23 mouse cellular contexts compared by ENCODE assay signal in genomic region chr7:51631171-51631570, GRCm38 (mm10). TPM values are rescaled to one million over a fixed set of nuclear protein-coding genes. Genes with fewer than 3 reads are reported as not detected.
DNase-seq lines count a peak whose midpoint lies in the region; ATAC-seq lines count a peak whose summit lies in the region.
"Had no signal": no experiment of that assay in that cellular context is flagged by ENCODE, and none has a peak within 500 bp of the region (broad histone marks: within the 10 kb centered on the region; RNA-seq: fewer than 3 reads in every experiment).

No protein-coding gene starts in this region.

- H3K9ac ChIP-seq in midbrain, embryonic 11.5 days (ENCODE audit: low read length): no peak overlapping the region
- H3K9ac ChIP-seq in hindbrain, embryonic 14.5 days: peak overlapping the region; percentile 67
- H3K9ac ChIP-seq in midbrain, embryonic 15.5 days: peak overlapping the region; percentile 47
- H3K9ac ChIP-seq: limb, embryonic 15.5 days; liver, embryonic 15.5 days had no signal

- peak overlapping the region; percentile 5; the same call in 1 of the 2 replicates for H3K4me3 ChIP-seq in midbrain, embryonic 11.5 days (ENCODE audit: low read depth, low read length)
- H3K4me3 ChIP-seq in midbrain, embryonic 10.5 days: no peak overlapping the region
- H3K4me3 ChIP-seq in hindbrain, embryonic 14.5 days (replicated peaks; ENCODE audit: low read length): peak overlapping the region; percentile 26
- peak overlapping the region; percentile 32 for H3K4me3 ChIP-seq in midbrain, embryonic 15.5 days
- H3K4me3 ChIP-seq: embryonic facial prominence, embryonic 10.5 days; heart, adult 2 months; layer of hippocampus, adult 2 months; limb, embryonic 15.5 days; liver, embryonic 15.5 days had no signal

- H3K9me3 ChIP-seq in midbrain, embryonic 11.5 days (ENCODE audit: control insufficient read depth, low read length): no peaks in the 10 kb centered on the region
- no peaks in the 10 kb centered on the region for H3K9me3 ChIP-seq in midbrain, embryonic 10.5 days (replicated peaks)
- H3K9me3 ChIP-seq in hindbrain, embryonic 14.5 days (ENCODE audit: control insufficient read depth, low read length): no peaks in the 10 kb centered on the region
- H3K9me3 ChIP-seq in midbrain, embryonic 15.5 days: no peaks in the 10 kb centered on the region
- H3K9me3 ChIP-seq: embryonic facial prominence, embryonic 10.5 days; limb, embryonic 15.5 days; liver, embryonic 15.5 days had no signal

- peak overlapping the region; percentile 25; the same call in 1 of the 2 replicates for H3K27ac ChIP-seq in midbrain, embryonic 11.5 days (ENCODE audit: low read depth, low read length)
- H3K27ac ChIP-seq in midbrain, embryonic 10.5 days (replicated peaks): no peak overlapping the region
- peak overlapping the region; percentile 97 for H3K27ac ChIP-seq in hindbrain, embryonic 14.5 days
- H3K27ac ChIP-seq in midbrain, embryonic 15.5 days: peak overlapping the region; percentile 85
- H3K27ac ChIP-seq: embryonic facial prominence, embryonic 10.5 days; heart, adult 2 months; kidney, postnatal 0 days; layer of hippocampus, adult 2 months; limb, embryonic 15.5 days; liver, embryonic 15.5 days had no signal

- peaks cover 33% of the 10 kb centered on the region for H3K27me3 ChIP-seq in midbrain, embryonic 11.5 days (ENCODE audit: control insufficient read depth, insufficient read depth, low read length)
- H3K27me3 ChIP-seq in midbrain, embryonic 10.5 days (ENCODE audit: low read depth, poor library complexity, severe bottlenecking): peaks cover 70% of the 10 kb centered on the region
- H3K27me3 ChIP-seq in hindbrain, embryonic 14.5 days (ENCODE audit: control insufficient read depth, insufficient read depth, low read length): peaks cover 21% of the 10 kb centered on the region; the same call in 1 of the 2 replicates
- H3K27me3 ChIP-seq in midbrain, embryonic 15.5 days (replicated peaks): 0 out of 2 replicates have a peak, but pooled peaks cover 8% of the 10 kb centered on the region
- H3K27me3 ChIP-seq: CH12.LX had no signal

- H3K4me2 ChIP-seq in midbrain, embryonic 11.5 days: peak overlapping the region; percentile 30; the same call in 1 of the 2 replicates
- peak overlapping the region; percentile 78 for H3K4me2 ChIP-seq in hindbrain, embryonic 14.5 days (replicated peaks)
- peak overlapping the region; percentile 48 for H3K4me2 ChIP-seq in midbrain, embryonic 15.5 days
- H3K4me2 ChIP-seq: limb, embryonic 15.5 days; liver, embryonic 15.5 days had no signal

- ATAC-seq in midbrain, embryonic 11.5 days (ENCODE audit: low FRiP score): no peak
- no peak for ATAC-seq in hindbrain, embryonic 14.5 days (ENCODE audit: low FRiP score)
- ATAC-seq in midbrain, embryonic 15.5 days (replicated peaks): no peak

- peaks cover 15% of the 10 kb centered on the region; the same call in 1 of the 2 replicates for H3K4me1 ChIP-seq in midbrain, embryonic 11.5 days (ENCODE audit: control insufficient read depth, insufficient read depth, low read length)
- H3K4me1 ChIP-seq in midbrain, embryonic 10.5 days: peaks cover 28% of the 10 kb centered on the region
- peaks cover 7% of the 10 kb centered on the region; the same call in 1 of the 2 replicates for H3K4me1 ChIP-seq in hindbrain, embryonic 14.5 days (replicated peaks; ENCODE audit: control insufficient read depth, insufficient read depth, low read length)
- peaks cover 13% of the 10 kb centered on the region; the same call in 1 of the 2 replicates for H3K4me1 ChIP-seq in midbrain, embryonic 15.5 days
- H3K4me1 ChIP-seq: liver, embryonic 15.5 days had no signal

- no peak for DNase-seq in midbrain, embryonic 11.5 days (ENCODE audit: low spot score, missing footprints)
- DNase-seq in midbrain, embryonic 10.5 days (ENCODE audit: low spot score): no peak
- no peak for DNase-seq in hindbrain, embryonic 14.5 days (ENCODE audit: low spot score)
- no peak for DNase-seq in yolk sac, embryonic 10.5 days (ENCODE audit: low spot score)
- no peak for DNase-seq in cerebellum, adult 9-11 months
- no peak for DNase-seq in cerebellum, postnatal 10 days
- DNase-seq: adrenal gland, postnatal 25 days; cerebellum, adult 18-20 months; gastrocnemius, postnatal 14 days; heart, adult 2 months; kidney, adult 18-20 months; right cerebral cortex, postnatal 25 days; thymus, postnatal 36 days had no signal

- H3K36me3 ChIP-seq in midbrain, embryonic 11.5 days (ENCODE audit: control insufficient read depth, insufficient read depth, low read length): no peaks in the 10 kb centered on the region
- H3K36me3 ChIP-seq in midbrain, embryonic 10.5 days: no peaks in the 10 kb centered on the region
- 0 out of 2 replicates have a peak, but pooled peaks cover 2% of the 10 kb centered on the region for H3K36me3 ChIP-seq in hindbrain, embryonic 14.5 days (replicated peaks; ENCODE audit: control insufficient read depth, insufficient read depth)
- no peaks in the 10 kb centered on the region for H3K36me3 ChIP-seq in midbrain, embryonic 15.5 days (replicated peaks)
- H3K36me3 ChIP-seq: embryonic facial prominence, embryonic 10.5 days; limb, embryonic 15.5 days; liver, embryonic 15.5 days had no signal

- WGBS in midbrain, embryonic 11.5 days: 62% methylated on average over 3 of the region's 3 CpGs
- 71% methylated on average over 3 of the region's 3 CpGs for WGBS in midbrain, embryonic 10.5 days
- 50% methylated on average over 3 of the region's 3 CpGs for WGBS in hindbrain, embryonic 14.5 days
- 43% methylated on average over 3 of the region's 3 CpGs for WGBS in midbrain, embryonic 15.5 days

RNA-seq across cellular contexts. Expression of gene Slc17a6, which starts 9.4 kb away (rescaled TPM):
- polyA plus RNA-seq in midbrain, embryonic 11.5 days (2014; fragmentation: Nextera tagmentation; extraction: Ambion mirVana): 35.5 and 39.0 TPM in 2 replicates
- polyA plus RNA-seq in midbrain, embryonic 10.5 days (2016; fragmentation: Nextera tagmentation; extraction: Ambion mirVana): 6.6 and 15.8 TPM in 2 replicates
- 111 and 133 TPM in 2 replicates for polyA plus RNA-seq in hindbrain, embryonic 14.5 days (2014; fragmentation: Nextera tagmentation; extraction: Ambion mirVana)
- 114 and 116 TPM in 2 replicates for polyA plus RNA-seq in midbrain, embryonic 15.5 days (2015; fragmentation: Nextera tagmentation; extraction: Ambion mirVana)
- polyA plus RNA-seq: heart, adult 2 months; heart, embryonic 14.5 days; kidney, postnatal 0 days; spleen, adult 2 months; stomach, embryonic 14.5 days had no signal
